Mouse (Mus musculus) midbrain, embryonic 11.5 days (tissue): ENCODE data around the gene Filip1. TPM values are rescaled to one million over a fixed set of nuclear protein-coding genes. Genes with fewer than 3 reads are reported as not detected.
"Not testable (repeated sequence)": the region's sequence is repeated elsewhere in the genome, so short reads cannot be mapped to it uniquely, and the experiment has no call there.

Experiments used
- ATAC-seq: fragments of 200-750 bp; cut with Nextera tagmentation; 2 replicates; pipeline ENCODE4 v1.8.0; 2017; ENCODE audit warnings: moderate TSS enrichment, moderate library complexity; ENCODE audit not compliant: low FRiP score
- DNase-seq: peaks from one replicate; pipeline ENCODE4 v3.0.0; 2015; ENCODE audit warnings: low spot score; ENCODE audit errors: missing footprints
- H3K27ac ChIP-seq: fragments of 300-500 bp; sonication (generic); 2 replicates; pipeline ENCODE4 v1.5.1; 2014; ENCODE audit warnings: low read depth, low read length
- H3K27me3 ChIP-seq: fragments of 300-500 bp; sonication (generic); 2 replicates; pipeline ENCODE4 v1.6.1; 2014; ENCODE audit warnings: mild to moderate bottlenecking, low read length, moderate library complexity, mixed read lengths; ENCODE audit not compliant: control insufficient read depth, insufficient read depth
- H3K36me3 ChIP-seq: fragments of 300-500 bp; sonication (generic); 2 replicates; pipeline ENCODE4 v1.6.1; 2014; ENCODE audit warnings: mild to moderate bottlenecking, low read length, moderate library complexity, mixed read lengths; ENCODE audit not compliant: control insufficient read depth, insufficient read depth
- H3K4me1 ChIP-seq: fragments of 300-500 bp; sonication (generic); 2 replicates; pipeline ENCODE4 v1.6.1; 2014; ENCODE audit warnings: low read length; ENCODE audit not compliant: control insufficient read depth, insufficient read depth
- H3K4me2 ChIP-seq: fragments of 300-500 bp; sonication (generic); 2 replicates; pipeline ENCODE4 v1.6.1; 2014; ENCODE audit warnings: mild to moderate bottlenecking, moderate library complexity
- H3K4me3 ChIP-seq: fragments of 300-500 bp; sonication (generic); 2 replicates; pipeline ENCODE4 v1.5.1; 2014; ENCODE audit warnings: low read depth, low read length
- H3K9ac ChIP-seq: fragments of 300-500 bp; sonication (generic); 2 replicates; pipeline ENCODE4 v1.6.1; 2014; ENCODE audit warnings: low read length
- H3K9me3 ChIP-seq: fragments of 300-500 bp; sonication (generic); 2 replicates; pipeline ENCODE4 v1.6.1; 2016; ENCODE audit warnings: low read length; ENCODE audit not compliant: control insufficient read depth
- WGBS: fragments of 180-500 bp; shearing (Covaris S2); extraction: QIAGEN DNeasy Blood & Tissue Kit; methylation state at CpG from one replicate; pipeline ENCODE4 v1.1.7; 2014; 5-methylcytosine and 5-hydroxymethylcytosine counted together
- polyA plus RNA-seq: library from polyadenylated mRNA; unstranded; fragments of >200 nt; fragmentation: Nextera tagmentation; extraction: Ambion mirVana; gene quantifications from 2 replicates; pipeline ENCODE4 v1.2.1, GENCODE M21; 2014

The Filip1 gene
- polyA plus RNA-seq: 11.6 and 12.7 TPM in 2 replicates

- WGBS: 82% methylated on average over 7 of the region's 7 CpGs
- Histone ChIP-seq H3K27me3 (no peaks in the 10 kb centered on the region), H3K9me3 (no peaks in the 10 kb centered on the region), H3K4me2 (no peak within 1 kb of the TSS), H3K9ac (no peak within 1 kb of the TSS), H3K36me3 (no peaks in the 10 kb centered on the region), H3K4me1 (no peaks in the 10 kb centered on the region), H3K27ac (no peak within 1 kb of the TSS), H3K4me3 (no peak within 1 kb of the TSS)
- ATAC-seq (no peak), DNase-seq (no peak)
Measured at GRCm38 (mm10) chr9:80012751-80013150, at the start of gene Filip1. Gene Filip1 (minus strand): TSS chr9:80012851.

- Histone ChIP-seq H3K36me3 (no peaks in the 10 kb centered on the region), H3K4me1 (no peaks in the 10 kb centered on the region), H3K9ac (no peak overlapping the region), H3K4me2 (no peak overlapping the region), H3K9me3 (no peaks in the 10 kb centered on the region; the same call in 1 of the 2 replicates), H3K27ac (no peak overlapping the region), H3K4me3 (no peak overlapping the region), H3K27me3 (no peaks in the 10 kb centered on the region)
- ATAC-seq (no peak), DNase-seq (no peak)
- 91% methylated on average over 2 of the region's 2 CpGs for WGBS
Measured at GRCm38 (mm10) chr9:80057690-80058089, 45.0 kb upstream of the Filip1 start.

- 84% methylated on average over 5 of the region's 5 CpGs for WGBS
- Histone ChIP-seq H3K4me2 (no peak overlapping the region), H3K4me3 (no peak overlapping the region), H3K9me3 (no peaks in the 10 kb centered on the region; the same call in 1 of the 2 replicates), H3K9ac (no peak overlapping the region), H3K27me3 (no peaks in the 10 kb centered on the region), H3K4me1 (no peaks in the 10 kb centered on the region), H3K36me3 (no peaks in the 10 kb centered on the region), H3K27ac (no peak overlapping the region)
- ATAC-seq: no peak
- DNase-seq: no peak
Measured at GRCm38 (mm10) chr9:80052951-80053350, 40.3 kb upstream of the Filip1 start.

GRCm38 (mm10) chr9:80049271-80049670, 36.6 kb upstream of the Filip1 start:
- not testable (repeated sequence) for H3K4me1 ChIP-seq, DNase-seq, H3K4me2 ChIP-seq, H3K9ac ChIP-seq, H3K4me3 ChIP-seq, ATAC-seq, H3K27me3 ChIP-seq, H3K9me3 ChIP-seq, H3K36me3 ChIP-seq, H3K27ac ChIP-seq
- 35% methylated on average over 5 of the region's 5 CpGs for WGBS

- H3K27ac ChIP-seq, H3K4me2 ChIP-seq, H3K4me3 ChIP-seq, H3K4me1 ChIP-seq, H3K9ac ChIP-seq, H3K27me3 ChIP-seq, ATAC-seq, DNase-seq, H3K36me3 ChIP-seq, H3K9me3 ChIP-seq: not testable (repeated sequence)
- WGBS: 72% methylated on average over 4 of the region's 4 CpGs
Measured at GRCm38 (mm10) chr9:80044301-80044700, 31.6 kb upstream of the Filip1 start.

GRCm38 (mm10) chr9:80039296-80039815, 26.7 kb upstream of the Filip1 start:
- H3K36me3 ChIP-seq: no peaks in the 10 kb centered on the region
- H3K27ac ChIP-seq: no peak overlapping the region
- 7% methylated on average over 2 of the region's 2 CpGs for WGBS
- no peak overlapping the region for H3K4me2 ChIP-seq
- no peaks in the 10 kb centered on the region for H3K9me3 ChIP-seq
- ATAC-seq: no peak
- H3K9ac ChIP-seq: no peak overlapping the region
- no peaks in the 10 kb centered on the region for H3K4me1 ChIP-seq
- H3K4me3 ChIP-seq: no peak overlapping the region
- DNase-seq: no peak
- no peaks in the 10 kb centered on the region for H3K27me3 ChIP-seq

- DNase-seq: no peak
- no peaks in the 10 kb centered on the region for H3K27me3 ChIP-seq
- no peak overlapping the region for H3K4me3 ChIP-seq
- H3K9me3 ChIP-seq: no peaks in the 10 kb centered on the region
- no peak overlapping the region for H3K9ac ChIP-seq
- H3K4me2 ChIP-seq: no peak overlapping the region
- no peaks in the 10 kb centered on the region for H3K4me1 ChIP-seq
- no peak for ATAC-seq
- no peaks in the 10 kb centered on the region for H3K36me3 ChIP-seq
- no peak overlapping the region for H3K27ac ChIP-seq
Measured at GRCm38 (mm10) chr9:80037997-80038383, 25.3 kb upstream of the Filip1 start.

GRCm38 (mm10) chr9:80037262-80037996, 24.8 kb upstream of the Filip1 start:
- Histone ChIP-seq H3K36me3 (no peaks in the 10 kb centered on the region), H3K4me3 (no peak overlapping the region), H3K9me3 (no peaks in the 10 kb centered on the region), H3K27ac (no peak overlapping the region), H3K27me3 (no peaks in the 10 kb centered on the region), H3K4me2 (no peak overlapping the region), H3K4me1 (no peaks in the 10 kb centered on the region), H3K9ac (no peak overlapping the region)
- 94% methylated on average over 13 of the region's 13 CpGs for WGBS
- ATAC-seq: no peak
- no peak for DNase-seq

- ATAC-seq (no peak), DNase-seq (no peak)
- no peaks in the 10 kb centered on the region for H3K9me3 ChIP-seq
- H3K36me3 ChIP-seq: no peaks in the 10 kb centered on the region
- 82% methylated on average over 6 of the region's 6 CpGs for WGBS
- no peak overlapping the region for H3K27ac ChIP-seq
- H3K4me1 ChIP-seq: no peaks in the 10 kb centered on the region
- no peak overlapping the region for H3K4me3 ChIP-seq
- H3K9ac ChIP-seq: no peak overlapping the region
- no peak overlapping the region for H3K4me2 ChIP-seq
- H3K27me3 ChIP-seq: no peaks in the 10 kb centered on the region
Measured at GRCm38 (mm10) chr9:80026581-80027021, 13.9 kb upstream of the Filip1 start.
